Mouse (Mus musculus): ENCODE data around the gene Scg3. TPM values are rescaled to one million over a fixed set of nuclear protein-coding genes. Genes with fewer than 3 reads are reported as not detected.
"Not testable (repeated sequence)": the region's sequence is repeated elsewhere in the genome, so short reads cannot be mapped to it uniquely, and the experiment has no call there.

Gene Scg3
- total RNA-seq, 2 experiments from 2014 or later: 255 to 265 TPM

GRCm38 (mm10) chr9:75630823-75631454, 52.9 kb downstream of the Scg3 start:
- DNase-seq (ENCODE audit: low spot score in 2 of 2): no peak

DNA sequence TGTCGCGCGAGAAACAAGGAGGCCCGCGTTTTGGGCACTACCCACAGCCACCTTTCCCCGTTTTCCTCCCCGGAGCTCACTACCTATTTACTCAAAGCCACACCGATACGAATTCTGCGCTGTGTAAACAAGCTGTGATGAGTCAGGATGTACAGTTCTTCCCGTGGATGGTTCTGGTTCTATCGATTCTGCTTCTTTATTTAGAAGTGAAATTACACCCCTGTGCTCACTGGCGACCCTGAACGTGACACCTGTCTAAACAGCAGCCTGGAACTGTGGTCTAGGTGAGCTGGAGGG, 57.6 kb downstream of the Scg3 start:
- no peak for DNase-seq (ENCODE audit: low spot score in 2 of 2)

DNA sequence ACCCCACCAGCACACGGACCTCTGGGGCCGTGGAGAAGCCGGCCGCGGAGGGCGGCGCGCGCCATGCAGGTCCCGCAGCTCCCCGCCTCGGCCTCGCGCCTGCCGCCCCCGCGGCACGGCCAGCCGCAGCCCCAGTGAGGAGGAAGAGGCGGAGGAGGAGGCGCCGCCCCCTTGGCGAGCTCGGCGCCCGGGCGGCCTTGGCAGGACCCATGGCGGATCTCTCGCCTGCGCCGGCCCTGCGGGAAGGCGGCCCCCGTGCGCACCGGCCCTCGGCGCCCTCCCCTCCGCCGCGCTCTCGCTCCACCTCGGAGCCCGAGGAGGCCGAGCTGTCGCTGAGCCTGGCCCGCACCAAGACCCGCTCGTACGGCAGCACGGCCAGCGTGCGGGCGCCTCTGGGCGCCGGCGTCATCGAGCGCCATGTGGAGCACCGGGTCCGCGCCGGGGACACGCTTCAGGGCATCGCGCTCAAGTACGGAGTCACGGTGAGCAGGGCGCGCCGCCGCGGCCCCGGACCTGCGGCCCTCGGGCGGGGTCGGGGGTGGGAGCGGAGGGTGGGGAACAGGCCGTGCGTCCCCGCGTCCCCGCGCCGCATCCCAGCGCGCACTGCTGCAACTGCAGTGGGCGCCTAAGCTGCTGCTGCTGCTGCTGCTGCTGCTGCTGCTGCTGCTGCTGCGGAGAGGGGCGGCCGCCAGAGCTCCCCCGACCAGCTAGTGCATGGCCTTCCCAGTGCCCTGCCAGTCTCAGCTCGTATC, 58.1 kb downstream of the Scg3 start, which contains the start of gene Lysmd2:
TSS of gene Lysmd2 (plus strand) at position 186 of the 752 bp plus-strand sequence.
- peak; percentile 65 to 77 for DNase-seq (ENCODE audit: low spot score in 2 of 2)

- DNase-seq (ENCODE audit: low spot score in 2 of 2): no peak
These were observed 58.8 kb downstream of the Scg3 start for GRCm38 (mm10) chr9:75624983-75625555.

DNA sequence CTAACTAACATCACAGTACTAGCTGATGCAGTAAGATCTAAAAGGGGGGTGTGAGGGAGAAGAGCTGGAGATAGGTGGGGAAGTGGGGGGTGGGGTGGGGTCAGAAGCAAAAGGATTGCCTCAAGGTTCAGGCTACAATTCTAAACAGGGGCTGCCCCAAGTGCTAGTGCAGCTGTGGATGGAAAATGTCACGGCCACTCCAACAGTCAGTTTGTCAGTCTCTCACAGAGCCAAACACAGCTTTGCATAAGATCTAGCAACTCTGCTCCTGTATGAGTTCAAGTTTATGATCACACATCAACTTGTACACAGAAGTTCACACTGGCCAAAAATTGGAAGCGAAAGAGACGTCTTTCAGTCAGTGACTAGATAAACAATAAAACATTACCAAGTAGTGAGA, 62.4 kb downstream of the Scg3 start:
- DNase-seq (ENCODE audit: low spot score in 2 of 2): no peak

- DNase-seq (ENCODE audit: low spot score in 2 of 2): not testable (repeated sequence)
These were observed 64.1 kb downstream of the Scg3 start for GRCm38 (mm10) chr9:75619761-75620160.

DNA sequence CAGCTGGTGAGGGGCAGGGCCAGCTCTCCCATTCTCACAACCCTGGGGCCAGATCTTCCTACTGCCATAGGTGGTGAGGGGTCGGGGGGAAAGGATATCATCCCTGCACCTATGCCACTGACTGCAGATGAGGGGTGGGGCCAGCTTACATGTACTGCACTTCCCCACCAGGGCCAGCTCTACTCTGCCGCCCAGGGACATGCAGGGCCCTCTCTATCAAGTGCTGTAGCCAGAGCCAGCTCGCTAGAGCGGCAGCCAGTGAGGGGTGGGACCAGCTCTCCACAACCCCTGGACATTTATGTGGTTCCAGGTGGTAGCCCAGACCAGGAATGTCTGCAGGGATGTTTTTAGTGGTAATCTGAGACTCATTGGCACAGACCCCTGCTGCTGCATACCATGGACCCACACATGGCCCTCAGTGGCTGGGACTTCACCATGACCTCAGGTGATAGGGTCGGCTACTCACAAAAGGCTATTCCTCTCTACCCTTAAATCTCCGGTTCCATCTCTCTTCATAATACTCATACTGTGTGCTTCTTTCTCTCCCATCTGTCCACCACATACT, 64.9 kb downstream of the Scg3 start:
- no peak for DNase-seq (ENCODE audit: low spot score in 2 of 2)

DNA sequence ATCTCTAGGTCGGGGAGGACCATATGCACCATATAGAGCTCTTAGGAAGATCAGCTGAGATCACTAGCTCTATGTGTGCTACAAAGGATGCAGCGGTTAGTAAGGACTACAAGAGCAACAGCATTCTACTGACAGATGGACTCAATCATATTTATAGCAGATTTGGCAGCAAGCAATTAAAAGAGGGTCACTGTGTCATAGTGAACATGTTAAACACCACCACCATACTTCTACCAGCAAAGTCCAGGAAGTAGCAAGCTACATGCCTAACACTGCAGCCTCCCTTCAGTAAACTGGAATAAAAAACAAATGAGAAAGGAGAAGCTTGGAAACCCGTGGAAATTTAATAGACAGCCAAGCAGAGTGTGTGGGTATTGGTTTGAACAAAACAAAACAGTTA, 67.3 kb downstream of the Scg3 start:
- no peak for DNase-seq (ENCODE audit: low spot score in 2 of 2)

GRCm38 (mm10) chr9:75610571-75611493, 73.0 kb downstream of the Scg3 start, which contains the start of gene Tmod2:
TSS of gene Tmod2 (minus strand) at chr9:75611325.
- peak; percentile 71 to 83 for DNase-seq (ENCODE audit: low spot score in 2 of 2)

DNA sequence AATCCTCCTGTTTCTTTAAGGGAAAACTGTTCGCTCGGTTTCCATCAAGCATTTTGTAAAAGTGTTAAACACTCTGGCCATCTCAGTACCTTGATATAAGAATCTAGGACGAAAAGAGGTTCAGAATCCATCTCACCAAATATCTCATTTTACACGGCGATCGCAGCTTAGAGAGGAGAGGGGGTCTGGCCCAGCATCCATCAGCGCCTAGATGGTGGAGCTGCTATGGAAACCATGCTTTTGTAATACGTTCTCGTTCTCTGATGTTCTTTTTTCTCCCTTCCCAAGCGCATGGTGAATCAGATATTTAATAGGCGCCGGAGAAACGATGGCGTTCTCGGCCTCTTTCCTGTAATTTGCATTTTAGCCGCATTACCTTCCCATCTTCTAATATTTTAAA, 73.9 kb downstream of the Scg3 start:
- DNase-seq (ENCODE audit: low spot score in 2 of 2): no peak

- DNase-seq (ENCODE audit: low spot score in 2 of 2): no peak
These were observed 74.4 kb downstream of the Scg3 start for GRCm38 (mm10) chr9:75609505-75609904.

DNA sequence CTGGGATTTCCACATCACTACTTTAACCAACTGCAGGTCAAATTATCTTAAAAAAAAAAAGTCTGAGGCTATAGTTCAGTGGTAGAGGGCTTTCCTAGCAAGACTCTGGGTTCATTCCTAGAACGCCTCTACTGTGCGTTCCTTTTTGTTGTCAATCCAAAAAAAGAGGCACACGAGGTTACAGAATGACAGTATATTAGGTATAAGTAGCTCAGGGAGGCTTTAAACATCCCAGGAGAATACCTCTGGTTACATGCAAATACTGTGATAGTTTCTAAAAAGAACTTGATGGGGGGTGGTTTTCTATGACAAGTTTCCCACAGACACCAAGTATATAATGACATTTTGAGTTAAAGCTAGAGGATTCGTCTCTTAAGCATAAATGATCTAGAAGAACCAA, 76.4 kb downstream of the Scg3 start:
- DNase-seq (ENCODE audit: low spot score in 2 of 2): no peak

DNA sequence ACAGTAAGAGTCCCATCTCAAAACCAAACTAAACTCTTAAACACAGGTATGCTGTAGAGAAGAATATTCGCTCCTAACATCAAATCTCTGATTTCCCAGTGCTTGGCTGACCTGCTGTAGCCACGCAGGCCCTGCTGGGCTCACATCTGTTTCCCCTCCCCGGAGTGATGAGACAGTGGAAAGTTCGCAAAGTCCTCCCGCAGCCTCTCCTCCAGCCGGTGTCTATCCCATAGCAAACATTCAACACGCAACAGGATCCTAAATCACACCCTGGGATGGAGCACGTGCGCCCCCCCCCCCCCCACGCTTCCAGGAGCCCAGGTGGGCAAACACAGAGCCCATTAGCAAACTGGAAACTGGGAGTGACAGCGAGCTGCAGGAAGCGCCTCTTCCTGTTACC, 82.3 kb downstream of the Scg3 start:
- no peak for DNase-seq (ENCODE audit: low spot score in 2 of 2)

DNA sequence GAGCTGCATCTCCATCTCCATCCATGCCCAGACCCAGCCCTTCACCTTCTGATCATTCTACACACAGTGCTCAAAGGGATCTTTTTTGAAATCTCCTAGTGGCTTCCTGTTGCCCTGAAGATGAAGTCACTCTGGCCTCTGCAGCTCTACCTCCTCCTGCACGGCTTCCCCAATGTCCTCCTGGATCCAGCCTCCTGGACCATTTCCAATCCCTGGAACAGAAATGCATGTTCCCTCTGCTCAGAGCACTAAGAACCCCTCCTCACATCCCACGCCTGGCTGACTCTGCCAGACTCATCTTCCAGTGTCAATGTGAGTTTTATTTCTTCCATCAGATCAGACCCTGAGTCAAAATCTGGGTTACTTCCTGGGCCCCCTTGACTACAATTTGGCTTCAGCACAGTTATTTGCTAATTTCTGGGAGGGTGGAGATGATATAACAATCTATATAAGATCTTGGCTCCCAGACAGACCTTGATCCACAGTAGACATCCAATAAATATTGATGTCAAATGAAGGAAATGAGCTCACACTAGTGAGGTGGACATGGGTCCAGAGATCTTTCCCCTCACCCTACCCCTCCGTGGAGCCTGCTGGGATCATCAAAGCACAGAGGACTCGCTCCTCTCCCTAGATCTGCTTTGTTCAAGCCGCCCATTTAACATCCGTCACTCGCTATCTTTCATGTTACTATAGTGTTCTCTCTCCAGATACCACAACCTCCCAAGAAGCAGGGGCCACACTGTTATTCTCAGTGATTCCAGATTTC, 83.5 kb downstream of the Scg3 start:
- peak; percentile 58 to 61 for DNase-seq (ENCODE audit: low spot score in 2 of 2)

GRCm38 (mm10) chr9:75599191-75599841, 84.5 kb downstream of the Scg3 start:
- peak; percentile 32 to 35 for DNase-seq (ENCODE audit: low spot score in 2 of 2)

GRCm38 (mm10) chr9:75597596-75597995, 86.3 kb downstream of the Scg3 start:
- no peak for DNase-seq (ENCODE audit: low spot score in 2 of 2)

DNA sequence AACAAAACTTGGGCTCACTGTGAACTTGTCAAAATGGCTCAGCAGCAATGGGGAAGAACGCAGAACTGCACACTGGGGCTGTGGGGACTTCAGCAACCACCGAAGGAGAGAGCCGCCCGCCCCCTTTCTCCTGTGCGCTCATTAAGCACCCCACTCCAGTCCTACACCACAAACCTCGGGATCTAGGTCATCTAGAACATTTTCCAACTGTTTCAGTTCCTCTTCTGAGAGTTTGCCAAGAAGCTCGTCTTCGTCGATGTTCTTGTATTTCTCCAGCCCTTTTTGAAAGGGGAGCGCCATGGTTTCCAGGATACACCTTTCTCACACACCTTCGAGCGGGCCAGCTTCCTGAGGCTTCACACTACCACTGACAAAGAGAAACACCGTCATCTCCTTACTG, 86.8 kb downstream of the Scg3 start:
- peak in 1 of 2 experiments; percentile 17 for DNase-seq (ENCODE audit: low spot score in 2 of 2)

DNA sequence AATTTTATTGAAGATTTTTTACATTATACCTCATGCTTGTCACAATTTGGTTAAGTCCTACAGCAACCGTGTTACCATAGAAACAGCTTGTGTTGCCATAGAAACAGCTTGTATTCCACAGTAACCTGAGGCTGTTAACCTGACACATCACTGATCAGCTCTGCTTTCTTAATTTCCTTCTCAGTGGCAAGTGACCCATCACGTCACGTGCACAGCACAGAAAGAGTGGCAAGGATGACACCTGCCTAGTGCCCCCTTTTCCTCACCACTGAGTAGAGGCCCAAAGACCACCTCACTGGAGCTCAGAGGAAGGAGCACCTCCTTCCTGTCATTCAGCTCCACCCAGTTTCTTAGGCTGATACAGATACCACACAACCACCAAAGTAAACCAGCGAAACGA, 90.4 kb downstream of the Scg3 start:
- DNase-seq (ENCODE audit: low spot score in 2 of 2): no peak
